Mouse (Mus musculus) myocyte (in vitro differentiated cells): ENCODE measurements at regions not wholly inside any gene's neighbourhood (a gene's known extent, or its start where the extent isn't known, plus 50 kb on each side); places are given as distances from the start of the nearest gene placed in this dataset.
A peak's percentile ranks its signal among the peaks of the same experiment; 100 is the strongest.

ENCODE experiments used
- H3K27me3 ChIP-seq: one replicate; pipeline ENCODE4 v1.6.1; 2011; ENCODE audit not compliant: control insufficient read depth, insufficient read depth, insufficient read length
- H3K36me3 ChIP-seq: one replicate; pipeline ENCODE4 v1.6.1; 2011; ENCODE audit not compliant: control insufficient read depth, insufficient read depth
- H3K4me2 ChIP-seq: one replicate; pipeline ENCODE4 v1.6.1; 2011; ENCODE audit warnings: low read depth, control low read depth
- H3K4me3 ChIP-seq: one replicate; pipeline ENCODE4 v1.5.1; 2011; ENCODE audit warnings: mild to moderate bottlenecking, control low read depth, moderate library complexity
- H3K79me2 ChIP-seq: one replicate; pipeline ENCODE4 v1.6.1; 2011; ENCODE audit not compliant: control insufficient read depth, insufficient read depth
- H3ac ChIP-seq: one replicate; pipeline ENCODE4 v1.6.1; 2011; ENCODE audit not compliant: control insufficient read depth, insufficient read length
- CEBPB ChIP-seq: IDR thresholded peaks from 2 replicates; pipeline ENCODE4 v1.6.1; 2011; ENCODE audit warnings: mild to moderate bottlenecking, moderate library complexity; ENCODE audit not compliant: poor library complexity, insufficient read depth, severe bottlenecking
- E2F4 ChIP-seq: IDR thresholded peaks from one replicate; pipeline ENCODE4 v1.6.1; 2011; ENCODE audit warnings: mild to moderate bottlenecking, control low read depth, moderate library complexity; ENCODE audit not compliant: insufficient read depth
- MAX ChIP-seq: IDR thresholded peaks from one replicate; pipeline ENCODE4 v1.6.1; 2011; ENCODE audit warnings: low read depth, mild to moderate bottlenecking, control low read depth
- MYOD1 ChIP-seq, 3 experiments: IDR thresholded peaks; one replicate each; pipeline ENCODE4 v1.6.1; 2011; ENCODE audit warnings: control low read depth in 2 of 3, low read depth in 2 of 3, mild to moderate bottlenecking in 2 of 3, moderate library complexity in 1 of 3; ENCODE audit not compliant: insufficient read length in 2 of 3, control insufficient read depth in 1 of 3
- MYOG ChIP-seq, 3 experiments: IDR thresholded peaks; one replicate each; pipeline ENCODE4 v1.6.1; 2011; ENCODE audit warnings: control low read depth in 2 of 3, low read depth in 2 of 3, mild to moderate bottlenecking in 2 of 3; ENCODE audit not compliant: insufficient read length in 2 of 3, control insufficient read depth in 1 of 3, insufficient read depth in 1 of 3
- POLR2A ChIP-seq: IDR thresholded peaks from one replicate; pipeline ENCODE4 v1.6.1; 2011; ENCODE audit warnings: low read depth, mild to moderate bottlenecking, control low read depth, moderate library complexity; ENCODE audit not compliant: insufficient read length
- POLR2AphosphoS2 ChIP-seq: IDR thresholded peaks from one replicate; pipeline ENCODE4 v1.6.1; 2011; ENCODE audit warnings: low read depth, control low read depth; ENCODE audit not compliant: insufficient read length
- REST ChIP-seq: IDR thresholded peaks from one replicate; pipeline ENCODE4 v1.6.1; 2011; ENCODE audit warnings: mild to moderate bottlenecking, control low read depth, moderate library complexity; ENCODE audit not compliant: insufficient read depth, insufficient read length
- SRF ChIP-seq: IDR thresholded peaks from one replicate; pipeline ENCODE4 v1.6.1; 2011; ENCODE audit warnings: low read depth; ENCODE audit not compliant: control insufficient read depth, insufficient read length
- TCF12 ChIP-seq: IDR thresholded peaks from one replicate; pipeline ENCODE4 v1.6.1; 2011; ENCODE audit warnings: mild to moderate bottlenecking, control low read depth; ENCODE audit not compliant: poor library complexity, insufficient read depth, severe bottlenecking
- TCF3 ChIP-seq: IDR thresholded peaks from one replicate; pipeline ENCODE4 v1.6.1; 2011; ENCODE audit warnings: low read depth, control low read depth; ENCODE audit not compliant: insufficient read length
- USF1 ChIP-seq: IDR thresholded peaks from one replicate; pipeline ENCODE4 v1.6.1; 2011; ENCODE audit warnings: low read depth, mild to moderate bottlenecking, control low read depth, moderate library complexity

DNA sequence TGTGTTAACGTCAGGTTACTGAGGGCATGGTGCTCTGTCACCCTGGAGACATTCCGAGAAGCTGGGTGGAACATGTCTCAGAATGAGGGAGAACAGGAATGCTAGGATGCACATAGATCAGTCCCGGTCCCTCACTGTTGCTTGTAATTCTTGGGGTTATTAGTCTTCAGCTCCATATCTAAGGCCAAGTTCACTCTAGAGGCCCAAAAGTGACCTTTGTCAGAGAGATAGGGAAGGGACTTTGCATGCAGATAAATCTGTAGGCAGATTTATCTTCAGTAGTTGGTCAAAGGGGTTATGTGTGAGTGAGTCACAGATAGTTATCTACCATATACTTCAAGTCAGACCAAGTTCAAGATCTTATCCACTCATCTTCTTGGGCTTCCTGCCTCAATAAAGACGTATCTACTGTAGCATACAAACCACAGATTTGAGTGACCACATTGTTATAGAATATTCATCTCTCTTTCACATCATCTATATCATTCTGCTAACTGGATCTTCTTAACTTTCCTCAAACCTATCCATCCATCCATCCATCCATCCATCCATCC, 58.4 kb upstream of the Slc35f5 start:
- Histone ChIP-seq H3K4me2 (no peak overlapping the region), H3K27me3 (no peaks in the 10 kb centered on the region), H3K36me3 (no peaks in the 10 kb centered on the region), H3ac (no peak overlapping the region), H3K79me2 (no peaks in the 10 kb centered on the region), H3K4me3 (no peak overlapping the region)
- TF ChIP-seq TCF3 (no peak), MYOD1 (IDR thresholded peaks at IDR 0.05; ENCODE audit: control insufficient read depth in 1 of 3, insufficient read length in 2 of 3, low read depth in 2 of 3) (no peak), MAX (no peak)

DNA sequence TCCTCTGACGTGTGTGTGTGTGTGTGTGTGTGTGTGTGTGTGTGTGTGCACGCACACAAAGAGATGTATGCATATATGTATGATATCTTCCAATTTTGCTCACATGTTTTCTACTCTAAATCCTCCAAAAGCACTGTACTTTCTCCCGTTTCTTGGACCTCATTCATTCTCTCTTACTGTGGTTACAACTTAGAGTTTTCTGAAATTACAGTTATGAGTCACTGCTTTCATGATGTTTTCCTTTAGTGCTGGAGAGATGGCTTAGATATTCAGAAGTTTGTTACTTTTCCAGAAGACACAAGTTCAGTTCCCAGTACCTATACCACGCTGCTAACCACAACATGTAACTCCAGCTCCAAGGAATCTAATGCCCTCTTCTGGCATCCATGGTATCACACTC, 56.5 kb upstream of the Slc35f5 start:
- Histone ChIP-seq H3K36me3 (no peaks in the 10 kb centered on the region), H3K27me3 (no peaks in the 10 kb centered on the region), H3K4me3 (no peak overlapping the region), H3K79me2 (no peaks in the 10 kb centered on the region), H3ac (no peak overlapping the region), H3K4me2 (no peak overlapping the region)
- no peak for TF ChIP-seq MYOD1 (IDR thresholded peaks at IDR 0.05; ENCODE audit: control insufficient read depth in 1 of 3, insufficient read length in 2 of 3, low read depth in 2 of 3)

DNA sequence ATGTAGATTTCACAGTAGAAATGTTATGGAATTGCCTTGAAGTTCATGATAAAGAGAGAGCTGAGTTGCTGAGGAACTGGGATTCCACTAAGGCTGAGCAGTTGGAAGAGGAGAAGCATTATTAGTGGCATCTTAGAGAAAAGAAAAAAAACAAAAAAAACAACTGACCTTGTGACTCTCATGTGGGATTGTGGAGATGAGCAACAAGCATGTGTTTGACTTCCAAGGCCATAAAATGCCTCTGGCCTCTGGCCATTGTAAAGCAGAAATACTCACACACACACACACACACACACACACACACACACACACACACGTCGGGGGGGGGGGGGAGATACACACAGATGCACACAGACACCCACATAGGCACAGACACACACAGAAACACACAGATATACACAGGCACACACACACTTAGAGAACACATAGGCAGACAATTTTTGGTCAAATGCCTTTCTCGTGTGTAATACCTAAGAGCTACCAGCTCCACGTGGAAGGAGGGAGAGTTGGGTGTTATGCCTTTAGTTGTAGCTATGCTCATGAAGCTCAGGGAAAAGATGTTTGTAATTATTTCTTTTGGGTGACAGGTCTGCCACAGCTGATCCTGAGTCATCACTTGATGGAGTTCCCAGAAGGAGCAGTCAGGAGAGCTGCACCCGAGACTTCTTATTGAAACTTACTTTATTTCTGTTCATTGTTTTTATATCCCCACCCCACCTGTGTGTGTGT, 52.4 kb upstream of the Slc35f5 start:
- Histone ChIP-seq H3K27me3 (no peaks in the 10 kb centered on the region), H3K36me3 (no peaks in the 10 kb centered on the region), H3ac (no peak overlapping the region), H3K79me2 (no peaks in the 10 kb centered on the region), H3K4me3 (no peak overlapping the region), H3K4me2 (peak overlapping the region; percentile 56)
- no peak for TF ChIP-seq E2F4
- TF ChIP-seq TCF3, result no peak
- no peak for TF ChIP-seq SRF
- TF ChIP-seq REST, result no peak
- no peak for TF ChIP-seq CEBPB
- TF ChIP-seq USF1, result no peak
- no peak for TF ChIP-seq MYOD1 (IDR thresholded peaks at IDR 0.05; ENCODE audit: control insufficient read depth in 1 of 3, insufficient read length in 2 of 3, low read depth in 2 of 3)
- TF ChIP-seq POLR2A, result no peak

DNA sequence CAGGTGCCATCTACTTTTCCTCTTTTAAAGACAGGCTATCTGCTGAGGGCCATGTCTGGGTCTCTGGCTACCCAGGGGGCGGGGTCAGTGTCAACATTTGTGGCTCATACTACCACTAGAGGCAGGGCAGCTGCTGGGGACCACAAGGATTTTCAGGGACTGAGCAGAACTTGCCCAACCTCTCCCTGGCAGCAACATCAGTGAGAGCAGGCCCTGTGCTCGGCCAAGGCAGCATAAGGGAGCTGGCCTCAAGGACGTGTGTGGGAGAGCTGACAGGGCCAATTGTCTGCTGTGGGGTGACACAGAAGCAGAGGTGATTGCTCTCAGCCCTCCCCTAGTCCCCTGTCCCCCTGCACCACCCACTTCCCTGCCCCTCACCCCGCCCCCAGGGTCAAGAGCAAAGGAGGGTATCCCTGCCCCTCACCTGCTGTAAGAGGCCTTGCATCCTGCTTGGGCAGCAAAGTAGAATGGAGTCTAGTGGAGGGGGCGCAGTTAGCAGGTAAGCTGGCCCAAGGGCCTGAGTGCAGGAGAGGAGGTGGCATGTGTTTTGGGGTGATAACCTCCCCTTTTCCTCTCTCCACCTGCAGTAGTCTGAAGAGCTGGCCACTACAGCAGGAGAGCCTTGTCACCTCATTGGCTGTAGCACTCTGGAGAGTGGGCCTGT, 51.7 kb upstream of the Slc35f5 start:
- no peak overlapping the region for H3K4me3 ChIP-seq
- TF ChIP-seq MYOD1 (IDR thresholded peaks at IDR 0.05; ENCODE audit: control insufficient read depth in 1 of 3, insufficient read length in 2 of 3, low read depth in 2 of 3), result no peak
- peak in 1 of 3 experiments; percentile 31 for TF ChIP-seq MYOG (IDR thresholded peaks at IDR 0.05; ENCODE audit: control insufficient read depth in 1 of 3, insufficient read depth in 1 of 3, insufficient read length in 2 of 3, low read depth in 2 of 3)
- TF ChIP-seq TCF12, result no peak
- no peak for TF ChIP-seq POLR2AphosphoS2
- no peak for TF ChIP-seq E2F4
- H3K36me3 ChIP-seq, result no peaks in the 10 kb centered on the region
- no peak overlapping the region for H3ac ChIP-seq
- no peaks in the 10 kb centered on the region for H3K27me3 ChIP-seq
- no peaks in the 10 kb centered on the region for H3K79me2 ChIP-seq
- peak overlapping the region; percentile 56 for H3K4me2 ChIP-seq
